Mouse (Mus musculus): ENCODE results near the gene Acadm.

The Acadm gene

GRCm38 (mm10) chr3:153897216-153897615 lies 47.2 kb downstream of the Acadm start:
- no peak for DNase-seq

DNA sequence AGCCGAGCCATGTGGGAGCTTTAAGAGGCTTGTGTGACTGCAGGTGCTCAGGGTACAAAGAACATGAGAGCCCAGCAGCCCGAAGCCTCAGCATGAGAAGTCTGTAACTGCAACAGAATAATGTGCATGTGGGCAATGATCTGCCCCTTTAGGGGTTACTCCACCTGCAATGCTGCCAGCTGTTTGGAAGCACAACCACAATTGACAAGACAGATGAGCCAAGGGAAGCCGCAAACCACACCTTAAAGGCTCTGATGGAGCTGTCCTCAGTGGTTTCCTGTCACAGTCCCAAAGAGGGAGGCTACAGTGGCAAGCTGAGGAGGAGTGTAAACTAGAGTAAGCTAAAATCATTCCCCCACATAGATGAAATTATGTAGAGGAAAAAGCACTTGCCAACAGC lies 49.0 kb downstream of the Acadm start:
- no peak for DNase-seq

GRCm38 (mm10) chr3:153889188-153889781 lies 55.1 kb downstream of the Acadm start:
- no peak for DNase-seq

- DNase-seq, result no peak
Observed at GRCm38 (mm10) chr3:153888141-153888540, 56.3 kb downstream of the Acadm start.

DNA sequence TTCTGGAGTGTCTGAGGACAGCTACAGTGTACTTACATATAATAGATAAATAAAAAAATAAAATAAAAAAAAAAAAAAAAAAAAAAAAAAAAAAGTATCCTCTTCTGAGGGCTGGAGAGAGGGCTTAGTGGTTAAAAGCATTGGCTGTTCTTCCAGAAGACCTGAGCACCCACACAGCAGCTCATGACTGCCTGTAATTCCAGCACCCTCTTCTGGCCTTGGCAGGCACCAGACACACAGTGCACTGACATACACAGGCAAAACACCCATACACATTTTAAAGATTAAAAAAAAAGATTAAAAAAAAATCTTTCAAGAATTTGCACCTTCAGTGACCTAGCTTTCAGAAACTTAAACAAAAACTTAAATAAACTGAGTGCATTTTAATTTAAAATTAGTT lies 58.1 kb downstream of the Acadm start:
- DNase-seq, result no peak
